Mouse (Mus musculus): ENCODE data around the gene Aph1a. TPM values are rescaled to one million over a fixed set of nuclear protein-coding genes. Genes with fewer than 3 reads are reported as not detected.
"Not testable (repeated sequence)": the region's sequence is repeated elsewhere in the genome, so short reads cannot be mapped to it uniquely, and the experiment has no call there.

Gene Aph1a
- polyA plus RNA-seq (2015; fragmentation: Nextera tagmentation; extraction: Ambion mirVana) = 28.8 and 33.9 TPM in 2 replicates

- Histone ChIP-seq H3K9ac (peak within 1 kb of the TSS; percentile 85), H3K4me1 (peaks cover 45% of the 10 kb centered on the region), H3K27ac (replicated peaks) (peak within 1 kb of the TSS; percentile 94), H3K36me3 (peaks cover 26% of the 10 kb centered on the region), H3K4me3 (peak within 1 kb of the TSS; percentile 68), H3K4me2 (peak within 1 kb of the TSS; percentile 81)
- not testable (repeated sequence) for H3K9me3 ChIP-seq; H3K27me3 ChIP-seq (replicated peaks)
- WGBS = 2% methylated on average over 33 of the region's 43 CpGs
- peak; percentile 91 for ATAC-seq (ENCODE audit: extremely low read depth, insufficient number of reproducible peaks, low FRiP score, low TSS enrichment)
Measured at GRCm38 (mm10) chr3:95893606-95894316, at the start of gene Aph1a. Gene Aph1a (plus strand): TSS chr3:95893969.

GRCm38 (mm10) chr3:95850611-95851010 lies 43.2 kb upstream of the Aph1a start:
- Histone ChIP-seq H3K36me3 (peaks cover 81% of the 10 kb centered on the region), H3K27ac (replicated peaks) (peak overlapping the region; percentile 46), H3K9ac (peak overlapping the region; percentile 15)

GRCm38 (mm10) chr3:95851317-95851716 lies 42.5 kb upstream of the Aph1a start:
- Histone ChIP-seq H3K4me2 (no peak overlapping the region), H3K27me3 (replicated peaks) (no peaks in the 10 kb centered on the region), H3K9me3 (no peaks in the 10 kb centered on the region), H3K4me3 (no peak overlapping the region), H3K36me3 (peaks cover 74% of the 10 kb centered on the region), H3K4me1 (peaks cover 28% of the 10 kb centered on the region), H3K27ac (replicated peaks) (no peak overlapping the region), H3K9ac (no peak overlapping the region)
- ATAC-seq (ENCODE audit: extremely low read depth, insufficient number of reproducible peaks, low FRiP score, low TSS enrichment) = no peak
- WGBS = 75% methylated on average over 8 of the region's 8 CpGs

More at GRCm38 (mm10) chr3:95850611-95851010, 43.2 kb upstream of the Aph1a start:
- 35% methylated on average over 4 of the region's 4 CpGs for WGBS
- H3K9me3 ChIP-seq = no peaks in the 10 kb centered on the region
- H3K4me1 ChIP-seq = peaks cover 26% of the 10 kb centered on the region
- no peak overlapping the region for H3K4me3 ChIP-seq
- H3K4me2 ChIP-seq = peak overlapping the region; percentile 16; the same call in 1 of the 2 replicates
- ATAC-seq (ENCODE audit: extremely low read depth, insufficient number of reproducible peaks, low FRiP score, low TSS enrichment) = no peak
- H3K27me3 ChIP-seq (replicated peaks) = no peaks in the 10 kb centered on the region

GRCm38 (mm10) chr3:95855502-95856089 lies 38.2 kb upstream of the Aph1a start, which contains the start of gene Prpf3:
Gene Prpf3 (minus strand): TSS chr3:95855885.
- Histone ChIP-seq H3K36me3 (peaks cover 31% of the 10 kb centered on the region), H3K9me3 (no peaks in the 10 kb centered on the region), H3K9ac (peak within 1 kb of the TSS; percentile 93), H3K27ac (replicated peaks) (peak within 1 kb of the TSS; percentile 82), H3K4me2 (peak within 1 kb of the TSS; percentile 78), H3K27me3 (replicated peaks) (no peaks in the 10 kb centered on the region), H3K4me1 (peaks cover 26% of the 10 kb centered on the region), H3K4me3 (peak within 1 kb of the TSS; percentile 80)
- ATAC-seq (ENCODE audit: extremely low read depth, insufficient number of reproducible peaks, low FRiP score, low TSS enrichment) = peak; percentile 96
- 0% methylated on average over 56 of the region's 56 CpGs for WGBS

GRCm38 (mm10) chr3:95856115-95856514 lies 37.7 kb upstream of the Aph1a start:
- 22% methylated on average over 7 of the region's 7 CpGs for WGBS
- Histone ChIP-seq H3K9ac (peak overlapping the region; percentile 93), H3K27me3 (replicated peaks) (no peaks in the 10 kb centered on the region), H3K4me3 (peak overlapping the region; percentile 80), H3K4me1 (peaks cover 21% of the 10 kb centered on the region), H3K36me3 (peaks cover 26% of the 10 kb centered on the region), H3K27ac (replicated peaks) (peak overlapping the region; percentile 82), H3K9me3 (no peaks in the 10 kb centered on the region), H3K4me2 (peak overlapping the region; percentile 78)
- no peak for ATAC-seq (ENCODE audit: extremely low read depth, insufficient number of reproducible peaks, low FRiP score, low TSS enrichment)

- not testable (repeated sequence) for H3K27ac ChIP-seq (replicated peaks); ATAC-seq (ENCODE audit: extremely low read depth, insufficient number of reproducible peaks, low FRiP score, low TSS enrichment); H3K9ac ChIP-seq; H3K27me3 ChIP-seq (replicated peaks); H3K4me3 ChIP-seq; H3K4me2 ChIP-seq; H3K9me3 ChIP-seq
- Histone ChIP-seq H3K36me3 (peaks cover 23% of the 10 kb centered on the region), H3K4me1 (peaks cover 17% of the 10 kb centered on the region)
- 84% methylated on average over 1 of the region's 1 CpGs for WGBS
Measured at GRCm38 (mm10) chr3:95857050-95857449, 36.7 kb upstream of the Aph1a start.

GRCm38 (mm10) chr3:95858278-95858677 lies 35.5 kb upstream of the Aph1a start:
- H3K27ac ChIP-seq (replicated peaks); H3K4me3 ChIP-seq; ATAC-seq (ENCODE audit: extremely low read depth, insufficient number of reproducible peaks, low FRiP score, low TSS enrichment); H3K9ac ChIP-seq; H3K27me3 ChIP-seq (replicated peaks); H3K9me3 ChIP-seq; H3K4me2 ChIP-seq: not testable (repeated sequence)
- peaks cover 17% of the 10 kb centered on the region for H3K4me1 ChIP-seq
- H3K36me3 ChIP-seq = peaks cover 18% of the 10 kb centered on the region
- 65% methylated on average over 3 of the region's 3 CpGs for WGBS

- ATAC-seq (ENCODE audit: extremely low read depth, insufficient number of reproducible peaks, low FRiP score, low TSS enrichment) = no peak
- no peak overlapping the region for H3K27ac ChIP-seq (replicated peaks)
- H3K27me3 ChIP-seq (replicated peaks) = no peaks in the 10 kb centered on the region
- no peaks in the 10 kb centered on the region for H3K9me3 ChIP-seq
- H3K36me3 ChIP-seq = peaks cover 33% of the 10 kb centered on the region
- 69% methylated on average over 3 of the region's 3 CpGs for WGBS
- no peak overlapping the region for H3K4me2 ChIP-seq
- H3K4me1 ChIP-seq = peaks cover 8% of the 10 kb centered on the region; the same call in 1 of the 2 replicates
- no peak overlapping the region for H3K9ac ChIP-seq
- no peak overlapping the region for H3K4me3 ChIP-seq
Measured at GRCm38 (mm10) chr3:95860323-95860722, 33.4 kb upstream of the Aph1a start.

- H3K9me3 ChIP-seq = no peaks in the 10 kb centered on the region
- H3K36me3 ChIP-seq = peaks cover 42% of the 10 kb centered on the region
- H3K4me2 ChIP-seq = no peak overlapping the region
- 77% methylated on average over 10 of the region's 10 CpGs for WGBS
- no peak overlapping the region for H3K9ac ChIP-seq
- H3K4me3 ChIP-seq = no peak overlapping the region
- peaks cover 6% of the 10 kb centered on the region; the same call in 1 of the 2 replicates for H3K4me1 ChIP-seq
- H3K27ac ChIP-seq (replicated peaks) = no peak overlapping the region
- no peak for ATAC-seq (ENCODE audit: extremely low read depth, insufficient number of reproducible peaks, low FRiP score, low TSS enrichment)
- no peaks in the 10 kb centered on the region for H3K27me3 ChIP-seq (replicated peaks)
Measured at GRCm38 (mm10) chr3:95861216-95861615, 32.6 kb upstream of the Aph1a start.

GRCm38 (mm10) chr3:95861796-95862195 lies 32.0 kb upstream of the Aph1a start:
- H3K4me3 ChIP-seq = no peak overlapping the region

GRCm38 (mm10) chr3:95863578-95863977 lies 30.2 kb upstream of the Aph1a start:
- no peak overlapping the region for H3K4me2 ChIP-seq
- H3K36me3 ChIP-seq = peaks cover 65% of the 10 kb centered on the region
- H3K9me3 ChIP-seq = no peaks in the 10 kb centered on the region
- no peaks in the 10 kb centered on the region for H3K4me1 ChIP-seq
- H3K4me3 ChIP-seq = no peak overlapping the region
- no peak overlapping the region for H3K27ac ChIP-seq (replicated peaks)
- no peak overlapping the region for H3K9ac ChIP-seq
- 63% methylated on average over 7 of the region's 7 CpGs for WGBS
- H3K27me3 ChIP-seq (replicated peaks) = no peaks in the 10 kb centered on the region
- ATAC-seq (ENCODE audit: extremely low read depth, insufficient number of reproducible peaks, low FRiP score, low TSS enrichment) = no peak

More at GRCm38 (mm10) chr3:95861796-95862195, 32.0 kb upstream of the Aph1a start:
- WGBS = 46% methylated on average over 2 of the region's 2 CpGs
- ATAC-seq (ENCODE audit: extremely low read depth, insufficient number of reproducible peaks, low FRiP score, low TSS enrichment) = no peak
- Histone ChIP-seq H3K4me2 (no peak overlapping the region), H3K9ac (no peak overlapping the region), H3K27me3 (replicated peaks) (no peaks in the 10 kb centered on the region), H3K36me3 (peaks cover 48% of the 10 kb centered on the region), H3K4me1 (peaks cover under 1% of the 10 kb centered on the region; the same call in 1 of the 2 replicates), H3K9me3 (no peaks in the 10 kb centered on the region), H3K27ac (replicated peaks) (no peak overlapping the region)
